Mouse (Mus musculus) heart, embryonic 11.5 days (tissue): ENCODE measurements at regions not wholly inside any gene's neighbourhood (a gene's known extent, or its start where the extent isn't known, plus 50 kb on each side); places are given as distances from the start of the nearest gene placed in this dataset.

Source experiments
- ATAC-seq: fragments of 200-750 bp; cut with Nextera tagmentation; replicated peaks from 2 replicates; pipeline ENCODE4 v1.8.0; 2017; ENCODE audit warnings: moderate library complexity; ENCODE audit not compliant: insufficient number of reproducible peaks, low FRiP score, low TSS enrichment
- H3K27ac ChIP-seq: fragments of 300-500 bp; sonication (generic); 2 replicates; pipeline ENCODE4 v1.5.1; 2014; ENCODE audit warnings: mild to moderate bottlenecking, low read depth, low read length
- H3K27me3 ChIP-seq: fragments of 300-500 bp; sonication (generic); 2 replicates; pipeline ENCODE4 v1.6.1; 2014; ENCODE audit warnings: mild to moderate bottlenecking, low read length, mixed read lengths; ENCODE audit not compliant: control insufficient read depth, insufficient read depth
- H3K36me3 ChIP-seq: fragments of 300-500 bp; sonication (generic); 2 replicates; pipeline ENCODE4 v1.6.1; 2014; ENCODE audit warnings: mild to moderate bottlenecking, low read length, moderate library complexity, mixed read lengths; ENCODE audit not compliant: control insufficient read depth, insufficient read depth
- H3K4me1 ChIP-seq: fragments of 300-500 bp; sonication (generic); 2 replicates; pipeline ENCODE4 v1.6.1; 2014; ENCODE audit warnings: low read length; ENCODE audit not compliant: control insufficient read depth, insufficient read depth
- H3K4me2 ChIP-seq: fragments of 300-500 bp; sonication (generic); 2 replicates; pipeline ENCODE4 v1.6.1; 2014; ENCODE audit warnings: mild to moderate bottlenecking, moderate library complexity
- H3K4me3 ChIP-seq: fragments of 300-500 bp; sonication (generic); 2 replicates; pipeline ENCODE4 v1.5.1; 2014; ENCODE audit warnings: low read depth, low read length
- H3K9ac ChIP-seq: fragments of 300-500 bp; sonication (generic); 2 replicates; pipeline ENCODE4 v1.6.1; 2014; ENCODE audit warnings: mild to moderate bottlenecking, low read depth, low read length, moderate library complexity
- H3K9me3 ChIP-seq: fragments of 300-500 bp; sonication (generic); replicated peaks from 2 replicates; pipeline ENCODE4 v1.6.1; 2016; ENCODE audit warnings: low read length; ENCODE audit not compliant: control insufficient read depth
- WGBS: fragments of 180-500 bp; shearing (Covaris S2); extraction: QIAGEN DNeasy Blood & Tissue Kit; methylation state at CpG from one replicate; pipeline ENCODE4 v1.1.7; 2014; ENCODE audit not compliant: insufficient replicate concordance; 5-methylcytosine and 5-hydroxymethylcytosine counted together

- no peak overlapping the region for H3K9ac ChIP-seq
- no peaks in the 10 kb centered on the region for H3K27me3 ChIP-seq
- H3K27ac ChIP-seq: no peak overlapping the region
- ATAC-seq: no peak
- H3K4me1 ChIP-seq: no peaks in the 10 kb centered on the region
- no peak overlapping the region for H3K4me2 ChIP-seq
- WGBS: 70% methylated on average over 2 of the region's 2 CpGs
- no peaks in the 10 kb centered on the region for H3K9me3 ChIP-seq
- no peak overlapping the region for H3K4me3 ChIP-seq
- H3K36me3 ChIP-seq: no peaks in the 10 kb centered on the region
Measured at GRCm38 (mm10) chr9:41509597-41509996, 348.1 kb upstream of the Ubash3b start.

GRCm38 (mm10) chr9:41508746-41509145 is 347.2 kb upstream of the Ubash3b start:
- no peak overlapping the region for H3K4me3 ChIP-seq
- WGBS: 88% methylated on average over 5 of the region's 5 CpGs
- no peak overlapping the region for H3K4me2 ChIP-seq
- H3K36me3 ChIP-seq: no peaks in the 10 kb centered on the region
- H3K9me3 ChIP-seq: no peaks in the 10 kb centered on the region
- ATAC-seq: no peak
- H3K4me1 ChIP-seq: no peaks in the 10 kb centered on the region
- H3K27ac ChIP-seq: no peak overlapping the region
- H3K9ac ChIP-seq: no peak overlapping the region
- H3K27me3 ChIP-seq: no peaks in the 10 kb centered on the region

- 81% methylated on average over 5 of the region's 5 CpGs for WGBS
- Histone ChIP-seq H3K27me3 (no peaks in the 10 kb centered on the region), H3K4me3 (no peak overlapping the region), H3K4me1 (no peaks in the 10 kb centered on the region), H3K36me3 (no peaks in the 10 kb centered on the region), H3K9ac (no peak overlapping the region), H3K9me3 (no peaks in the 10 kb centered on the region), H3K4me2 (no peak overlapping the region), H3K27ac (no peak overlapping the region)
- no peak for ATAC-seq
Measured at GRCm38 (mm10) chr9:41498326-41498725, 336.8 kb upstream of the Ubash3b start.

GRCm38 (mm10) chr9:41490112-41490511 is 328.6 kb upstream of the Ubash3b start:
- H3K36me3 ChIP-seq: no peaks in the 10 kb centered on the region
- no peak overlapping the region for H3K27ac ChIP-seq
- no peak overlapping the region for H3K4me2 ChIP-seq
- no peak overlapping the region for H3K4me3 ChIP-seq
- WGBS: 78% methylated on average over 3 of the region's 3 CpGs
- H3K27me3 ChIP-seq: no peaks in the 10 kb centered on the region
- ATAC-seq: no peak
- H3K4me1 ChIP-seq: no peaks in the 10 kb centered on the region
- no peaks in the 10 kb centered on the region for H3K9me3 ChIP-seq
- H3K9ac ChIP-seq: no peak overlapping the region

- Histone ChIP-seq H3K9me3 (no peaks in the 10 kb centered on the region), H3K4me2 (no peak overlapping the region), H3K4me1 (no peaks in the 10 kb centered on the region), H3K9ac (no peak overlapping the region), H3K36me3 (no peaks in the 10 kb centered on the region), H3K4me3 (no peak overlapping the region), H3K27me3 (no peaks in the 10 kb centered on the region), H3K27ac (no peak overlapping the region)
- no peak for ATAC-seq
- WGBS: 51% methylated on average over 2 of the region's 2 CpGs
Measured at GRCm38 (mm10) chr9:41488046-41488445, 326.5 kb upstream of the Ubash3b start.

GRCm38 (mm10) chr9:41483218-41483617 is 321.7 kb upstream of the Ubash3b start:
- Histone ChIP-seq H3K9me3 (no peaks in the 10 kb centered on the region), H3K27ac (no peak overlapping the region), H3K4me3 (no peak overlapping the region), H3K36me3 (no peaks in the 10 kb centered on the region), H3K4me1 (no peaks in the 10 kb centered on the region), H3K4me2 (no peak overlapping the region), H3K9ac (no peak overlapping the region), H3K27me3 (no peaks in the 10 kb centered on the region)
- WGBS: 81% methylated on average over 3 of the region's 3 CpGs
- ATAC-seq: no peak

- no peak overlapping the region for H3K4me3 ChIP-seq
- no peaks in the 10 kb centered on the region for H3K36me3 ChIP-seq
- H3K4me2 ChIP-seq: no peak overlapping the region
- H3K4me1 ChIP-seq: no peaks in the 10 kb centered on the region
- WGBS: 85% methylated on average over 6 of the region's 6 CpGs
- H3K27me3 ChIP-seq: no peaks in the 10 kb centered on the region
- no peak overlapping the region for H3K9ac ChIP-seq
- no peak for ATAC-seq
- no peaks in the 10 kb centered on the region for H3K9me3 ChIP-seq
- H3K27ac ChIP-seq: no peak overlapping the region
Measured at GRCm38 (mm10) chr9:41481611-41482266, 320.2 kb upstream of the Ubash3b start.

- no peak for ATAC-seq
- H3K4me2 ChIP-seq: no peak overlapping the region
- H3K36me3 ChIP-seq: no peaks in the 10 kb centered on the region
- WGBS: 81% methylated on average over 13 of the region's 13 CpGs
- no peaks in the 10 kb centered on the region for H3K4me1 ChIP-seq
- H3K4me3 ChIP-seq: no peak overlapping the region
- H3K27me3 ChIP-seq: no peaks in the 10 kb centered on the region
- no peak overlapping the region for H3K27ac ChIP-seq
- H3K9me3 ChIP-seq: no peaks in the 10 kb centered on the region
- H3K9ac ChIP-seq: no peak overlapping the region
Measured at GRCm38 (mm10) chr9:41479854-41480749, 318.6 kb upstream of the Ubash3b start.
